Mouse (Mus musculus) brain, embryonic 14.5 days (tissue): ENCODE measurements around the gene Gm6993.

ENCODE experiments used
- CTCF ChIP-seq: fragments of 200-500 bp; IDR thresholded peaks from 2 replicates; pipeline ENCODE4 v1.5.1; 2012; ENCODE audit warnings: inconsistent platforms, mild to moderate bottlenecking, moderate library complexity, borderline replicate concordance; ENCODE audit not compliant: insufficient read depth, insufficient read length; ENCODE audit errors: extremely low read depth
- POLR2A ChIP-seq: fragments of 200-500 bp; IDR thresholded peaks from 2 replicates; pipeline ENCODE4 v1.6.1; 2012; ENCODE audit warnings: mild to moderate bottlenecking, inconsistent platforms, borderline replicate concordance; ENCODE audit not compliant: poor library complexity, insufficient read depth, insufficient read length, severe bottlenecking; ENCODE audit errors: extremely low read depth

- TF ChIP-seq CTCF, result no peak
- no peak for TF ChIP-seq POLR2A
Measured at GRCm38 (mm10) chr12:31289046-31289445, 48.5 kb downstream of the Gm6993 start.
